Mouse (Mus musculus) olfactory bulb, adult 2 months (tissue): Measurements from ENCODE around the gene Erg.

ENCODE experiments used
- CTCF ChIP-seq: fragments of 200-500 bp; IDR thresholded peaks from 2 replicates; pipeline ENCODE4 v1.5.1; 2012; ENCODE audit warnings: low read depth, mild to moderate bottlenecking, low read length, moderate library complexity; ENCODE audit not compliant: insufficient read depth
- POLR2A ChIP-seq: fragments of 200-500 bp; IDR thresholded peaks from 2 replicates; pipeline ENCODE4 v1.6.1; 2012; ENCODE audit warnings: mild to moderate bottlenecking, low read depth, low read length, moderate library complexity; ENCODE audit not compliant: insufficient read depth

- no peak for TF ChIP-seq CTCF
- TF ChIP-seq POLR2A = no peak
These were observed 219.2 kb downstream of the Erg start for GRCm38 (mm10) chr16:95366989-95367765.
